Mouse (Mus musculus): ENCODE data around the gene Rpia. TPM values are rescaled to one million over a fixed set of nuclear protein-coding genes. Genes with fewer than 3 reads are reported as not detected.

Rpia gene
- polyA plus RNA-seq, 1 experiment from 2014 or later: 6.4 TPM

- Histone ChIP-seq H3K4me2 (replicated peaks; ENCODE audit: low read depth) (no peak overlapping the region), H3K27me3 (replicated peaks; ENCODE audit: control insufficient read depth, insufficient read depth, low read length) (no peaks in the 10 kb centered on the region), H3K9ac (ENCODE audit: low read depth, low read length) (no peak overlapping the region), H3K27ac (ENCODE audit: low read depth, low read length) (no peak overlapping the region), H3K4me1 (replicated peaks; ENCODE audit: control insufficient read depth, insufficient read depth, low read length) (no peaks in the 10 kb centered on the region), H3K4me3 (ENCODE audit: low read depth, low read length) (no peak overlapping the region), H3K36me3 (ENCODE audit: control insufficient read depth, insufficient read depth) (no peaks in the 10 kb centered on the region), H3K9me3 (ENCODE audit: control insufficient read depth) (no peaks in the 10 kb centered on the region)
- TF ChIP-seq CTCF (IDR thresholded peaks at IDR 0.05; ENCODE audit: low read depth): no peak
- 81% methylated on average over 4 of the region's 4 CpGs for WGBS
- ATAC-seq: no peak
Observed at GRCm38 (mm10) chr6:70718164-70718563, 73.9 kb downstream of the Rpia start.

GRCm38 (mm10) chr6:70716701-70717393, 75.2 kb downstream of the Rpia start:
- 69% methylated on average over 12 of the region's 12 CpGs for WGBS
- Histone ChIP-seq H3K9ac (ENCODE audit: low read depth, low read length) (no peak overlapping the region), H3K4me3 (ENCODE audit: low read depth, low read length) (no peak overlapping the region), H3K27me3 (replicated peaks; ENCODE audit: control insufficient read depth, insufficient read depth, low read length) (no peaks in the 10 kb centered on the region), H3K9me3 (ENCODE audit: control insufficient read depth) (no peaks in the 10 kb centered on the region), H3K4me2 (replicated peaks; ENCODE audit: low read depth) (no peak overlapping the region), H3K4me1 (replicated peaks; ENCODE audit: control insufficient read depth, insufficient read depth, low read length) (no peaks in the 10 kb centered on the region), H3K36me3 (ENCODE audit: control insufficient read depth, insufficient read depth) (no peaks in the 10 kb centered on the region), H3K27ac (ENCODE audit: low read depth, low read length) (no peak overlapping the region)
- TF ChIP-seq CTCF (IDR thresholded peaks at IDR 0.05; ENCODE audit: low read depth): no peak
- no peak for ATAC-seq

Other genes starting within 250 kb of the Rpia start
- gene Eif2ak3, start 52.3 kb upstream of the Rpia start, polyA plus RNA-seq (2015; fragmentation: Nextera tagmentation; extraction: Ambion mirVana): 8.4 and 9.6 TPM in 2 replicates
- not detected in 2 replicates for gene Tex37, start 126.7 kb upstream of the Rpia start, polyA plus RNA-seq (2015; fragmentation: Nextera tagmentation; extraction: Ambion mirVana)
- gene Foxi3, start 164.3 kb upstream of the Rpia start, polyA plus RNA-seq (2015; fragmentation: Nextera tagmentation; extraction: Ambion mirVana): not detected in 2 replicates